Mouse (Mus musculus): ENCODE measurements around the gene Gm28305.

Gene Gm28305

GRCm38 (mm10) chr9:104070241-104070640 is 29.8 kb downstream of the Gm28305 start:
- in situ Hi-C loops (cut with MboI, MseI): no loop called here

GRCm38 (mm10) chr9:104070863-104071604 is 30.6 kb downstream of the Gm28305 start:
- in situ Hi-C loops (cut with MboI, MseI): no loop called here

- in situ Hi-C loops (cut with MboI, MseI): no loop called here
Observed at GRCm38 (mm10) chr9:104075808-104076207, 35.3 kb downstream of the Gm28305 start.

GRCm38 (mm10) chr9:104078780-104079179 is 38.3 kb downstream of the Gm28305 start:
- in situ Hi-C loops (cut with MboI, MseI): no loop called here

GRCm38 (mm10) chr9:104079379-104079778 is 38.9 kb downstream of the Gm28305 start:
- in situ Hi-C loops (cut with MboI, MseI): no loop called here

GRCm38 (mm10) chr9:104080038-104080437 is 39.6 kb downstream of the Gm28305 start:
- in situ Hi-C loops (cut with MboI, MseI): no loop called here

GRCm38 (mm10) chr9:104085730-104086429 is 45.4 kb downstream of the Gm28305 start:
- in situ Hi-C loops (cut with MboI, MseI): no loop called here

GRCm38 (mm10) chr9:104088555-104088954 is 48.1 kb downstream of the Gm28305 start:
- in situ Hi-C loops (cut with MboI, MseI): no loop called here

- in situ Hi-C loops (cut with MboI, MseI): no loop called here
Observed at GRCm38 (mm10) chr9:104092945-104093344, 52.5 kb downstream of the Gm28305 start.

- in situ Hi-C loops (cut with MboI, MseI): no loop called here
Observed at GRCm38 (mm10) chr9:104098256-104098655, 57.8 kb downstream of the Gm28305 start.

GRCm38 (mm10) chr9:104099060-104099459 is 58.6 kb downstream of the Gm28305 start:
- in situ Hi-C loops (cut with MboI, MseI): no loop called here

- in situ Hi-C loops (cut with MboI, MseI): no loop called here
Observed at GRCm38 (mm10) chr9:104100822-104101221, 60.4 kb downstream of the Gm28305 start.

- in situ Hi-C loops (cut with MboI, MseI): no loop called here
Observed at GRCm38 (mm10) chr9:104101458-104101857, 61.0 kb downstream of the Gm28305 start.

- in situ Hi-C loops (cut with MboI, MseI): no loop called here
Observed at GRCm38 (mm10) chr9:104102301-104102700, 61.8 kb downstream of the Gm28305 start.

GRCm38 (mm10) chr9:104102901-104103300 is 62.4 kb downstream of the Gm28305 start:
- in situ Hi-C loops (cut with MboI, MseI): no loop called here

GRCm38 (mm10) chr9:104104986-104105385 is 64.5 kb downstream of the Gm28305 start:
- in situ Hi-C loops (cut with MboI, MseI): no loop called here

GRCm38 (mm10) chr9:104106930-104107329 is 66.5 kb downstream of the Gm28305 start:
- in situ Hi-C loops (cut with MboI, MseI): no loop called here

- in situ Hi-C loops (cut with MboI, MseI): no loop called here
Observed at GRCm38 (mm10) chr9:104107482-104107881, 67.0 kb downstream of the Gm28305 start.

GRCm38 (mm10) chr9:104108571-104109143 is 68.2 kb downstream of the Gm28305 start:
- in situ Hi-C loops (cut with MboI, MseI): no loop called here

GRCm38 (mm10) chr9:104109151-104109550 is 68.7 kb downstream of the Gm28305 start:
- in situ Hi-C loops (cut with MboI, MseI): no loop called here

- in situ Hi-C loops (cut with MboI, MseI): no loop called here
Observed at GRCm38 (mm10) chr9:104123101-104123500, 82.6 kb downstream of the Gm28305 start.

- in situ Hi-C loops (cut with MboI, MseI): no loop called here
Observed at GRCm38 (mm10) chr9:104123622-104124021, 83.2 kb downstream of the Gm28305 start.
